Mouse (Mus musculus): ENCODE measurements around the gene Nckap5l.

The Nckap5l gene

GRCm38 (mm10) chr15:99457606-99458401, at the start of gene Nckap5l:
Gene Nckap5l, minus strand, starts transcription at chr15:99457748.
- DNase-seq, result peak; percentile 85

DNA sequence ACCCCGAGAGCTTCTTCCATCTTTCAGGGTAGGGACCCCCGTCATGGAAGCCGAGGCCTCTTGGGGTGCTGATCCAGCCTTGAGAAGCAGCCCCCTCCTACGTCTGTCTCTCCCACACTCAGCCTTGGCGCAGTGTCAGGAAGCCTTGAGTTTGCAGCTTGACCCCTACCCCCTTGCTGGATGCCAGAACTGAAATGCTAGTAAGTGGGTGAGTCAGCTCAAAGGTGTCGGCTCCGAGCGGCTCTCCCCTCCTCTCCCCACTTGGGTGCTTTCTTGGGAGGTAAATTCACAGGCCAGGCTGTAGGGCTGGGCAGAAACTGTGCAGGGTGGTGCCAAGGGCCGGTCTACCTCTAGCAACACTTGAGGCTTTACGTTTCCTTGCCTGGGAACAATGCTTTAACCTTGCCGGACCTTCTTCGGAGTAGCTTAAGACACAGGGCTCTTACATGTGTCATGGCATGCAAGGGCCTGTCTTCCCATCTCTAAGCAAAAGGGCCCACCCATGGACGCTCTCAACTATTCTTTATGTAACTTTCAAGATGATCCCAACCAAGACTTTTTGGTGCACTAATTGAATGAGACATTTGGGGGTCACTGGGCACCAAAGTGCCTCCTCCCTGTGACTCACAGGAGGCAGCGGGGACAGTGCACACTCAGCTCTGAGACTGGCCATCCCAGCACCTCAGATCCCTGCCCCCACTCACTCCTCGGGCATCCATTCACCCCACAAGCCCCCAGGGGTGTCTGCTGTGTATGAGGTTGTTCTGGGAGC, 48.0 kb upstream of the Nckap5l start:
- DNase-seq, result peak; percentile 32

- peak; percentile 18 for DNase-seq
These were observed 45.7 kb upstream of the Nckap5l start for GRCm38 (mm10) chr15:99503256-99503655.

DNA sequence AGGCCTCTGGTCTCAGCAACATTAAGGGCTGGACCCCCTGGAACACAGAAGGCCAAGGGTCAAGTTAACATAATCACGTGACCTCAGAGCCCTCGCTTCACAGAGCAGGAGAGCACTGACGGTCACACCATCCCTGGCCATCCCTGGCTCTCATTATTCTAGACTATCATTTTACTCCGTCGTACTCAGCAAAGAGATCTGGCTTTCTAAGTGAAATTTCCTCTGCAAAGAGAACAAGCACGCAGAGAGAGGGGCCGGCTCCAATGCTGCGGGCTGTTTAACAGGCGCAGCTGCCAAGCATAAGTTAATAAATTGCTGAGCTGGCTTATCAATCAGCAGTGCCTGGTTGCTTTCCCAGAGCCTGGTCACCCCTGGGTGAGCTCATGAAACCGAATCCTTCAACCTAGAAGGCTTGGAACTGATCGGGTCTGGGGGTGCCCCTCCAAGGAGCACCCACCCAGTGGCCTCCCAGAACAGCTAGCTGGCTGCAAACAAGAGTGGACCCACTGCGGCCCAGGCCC, 44.8 kb upstream of the Nckap5l start:
- DNase-seq, result peak; percentile 26

- peak; percentile 51 for DNase-seq
These were observed 44.0 kb upstream of the Nckap5l start for GRCm38 (mm10) chr15:99501292-99502260.

GRCm38 (mm10) chr15:99500320-99500719, 42.8 kb upstream of the Nckap5l start:
- DNase-seq, result peak; percentile 43

DNA sequence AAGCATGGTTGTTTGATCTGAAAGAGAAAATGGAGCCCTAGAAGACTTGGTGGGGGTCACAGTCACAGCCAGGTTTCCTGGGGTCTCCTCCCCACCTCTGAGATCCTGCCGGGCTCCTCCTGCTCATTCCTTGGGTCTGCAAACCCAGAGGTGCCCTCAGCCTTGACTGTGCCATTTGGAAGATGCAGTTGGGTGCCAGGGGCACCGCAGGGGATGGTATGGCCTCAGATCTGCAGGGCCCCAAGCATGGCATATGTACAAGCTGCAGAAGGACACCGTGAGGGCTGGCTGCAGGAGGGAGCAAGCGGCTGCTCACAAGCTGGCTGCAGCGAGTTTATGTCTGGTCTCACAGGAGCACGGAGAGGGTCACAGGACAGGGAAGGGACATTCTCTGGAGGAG, 42.2 kb upstream of the Nckap5l start:
- DNase-seq, result peak; percentile 60

DNA sequence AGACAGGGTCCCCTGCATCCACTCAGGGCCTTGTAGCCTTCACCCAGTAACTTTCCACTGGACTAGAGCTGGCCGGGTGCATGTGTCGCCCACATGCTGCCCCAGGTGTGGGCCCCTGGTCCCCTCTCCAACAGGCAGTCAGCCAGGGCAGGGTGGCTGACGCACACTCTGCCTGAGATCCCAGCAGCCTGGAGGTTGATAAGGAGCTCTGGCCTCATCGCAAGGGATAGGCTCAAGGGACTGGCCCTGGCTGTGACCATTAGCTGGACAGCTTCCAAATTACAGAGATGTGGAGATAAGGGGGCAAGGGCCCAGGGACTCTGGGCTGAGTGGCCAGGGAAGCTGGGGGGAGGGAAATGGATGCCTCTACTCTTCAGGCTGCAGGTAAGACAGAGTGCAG, 41.2 kb upstream of the Nckap5l start:
- peak; percentile 69 for DNase-seq

- DNase-seq, result no peak
These were observed 40.8 kb upstream of the Nckap5l start for GRCm38 (mm10) chr15:99498356-99498755.

DNA sequence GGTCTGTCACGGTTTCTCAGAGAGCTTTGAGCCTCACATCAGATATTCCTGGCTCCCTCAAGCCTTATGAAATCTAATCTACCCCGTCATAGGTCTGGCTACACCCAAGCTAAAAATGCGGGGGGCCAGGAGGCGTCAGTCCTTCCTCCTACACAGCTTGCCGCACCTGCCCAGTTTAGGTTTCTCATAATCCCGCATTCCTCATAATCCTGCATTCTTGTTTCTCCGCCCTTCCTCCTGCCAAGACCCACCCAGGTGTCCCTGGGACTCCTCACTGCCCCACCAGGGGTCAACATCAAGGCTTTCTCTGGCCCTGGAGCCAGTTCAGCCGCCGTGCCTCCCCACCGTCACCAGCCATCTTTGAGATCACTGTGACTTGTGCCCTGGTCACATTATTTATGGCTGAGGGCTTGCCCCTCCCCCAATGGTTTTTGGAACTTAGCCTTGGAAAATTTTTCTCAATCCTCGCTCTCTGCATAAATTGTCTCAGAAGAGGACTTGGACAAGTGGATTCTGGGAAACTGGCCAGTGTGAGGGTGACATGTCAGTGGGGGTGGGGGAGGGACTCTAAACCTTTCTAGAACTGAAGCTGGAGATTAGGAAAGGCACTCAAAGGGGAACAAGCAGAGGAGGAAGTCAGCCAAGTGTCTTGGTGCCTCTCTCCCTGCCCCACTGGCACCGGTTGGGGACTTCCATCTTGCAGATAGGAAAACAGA, 40.1 kb upstream of the Nckap5l start:
- DNase-seq, result peak; percentile 91

DNA sequence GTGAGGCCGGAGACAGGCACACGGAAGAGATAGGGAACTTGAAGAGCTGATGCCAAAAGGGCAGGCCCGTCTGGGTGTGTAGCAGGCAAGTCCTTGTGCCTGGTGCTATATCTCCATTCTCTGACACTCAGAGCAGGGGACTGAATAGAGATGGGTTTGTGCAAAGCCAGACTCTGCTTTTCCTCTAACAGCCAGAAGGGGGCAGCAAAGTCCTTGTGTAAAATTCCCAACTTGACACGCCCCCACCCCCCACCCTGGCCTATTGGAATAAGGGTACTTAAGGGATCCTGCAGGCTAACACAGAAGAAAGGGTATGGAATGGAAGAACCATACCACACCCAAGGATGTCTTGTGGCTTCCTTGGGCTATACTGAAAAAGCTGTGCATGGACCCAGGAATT, 39.5 kb upstream of the Nckap5l start:
- DNase-seq, result peak; percentile 89

- DNase-seq, result no peak
These were observed 27.2 kb upstream of the Nckap5l start for GRCm38 (mm10) chr15:99484745-99485144.

DNA sequence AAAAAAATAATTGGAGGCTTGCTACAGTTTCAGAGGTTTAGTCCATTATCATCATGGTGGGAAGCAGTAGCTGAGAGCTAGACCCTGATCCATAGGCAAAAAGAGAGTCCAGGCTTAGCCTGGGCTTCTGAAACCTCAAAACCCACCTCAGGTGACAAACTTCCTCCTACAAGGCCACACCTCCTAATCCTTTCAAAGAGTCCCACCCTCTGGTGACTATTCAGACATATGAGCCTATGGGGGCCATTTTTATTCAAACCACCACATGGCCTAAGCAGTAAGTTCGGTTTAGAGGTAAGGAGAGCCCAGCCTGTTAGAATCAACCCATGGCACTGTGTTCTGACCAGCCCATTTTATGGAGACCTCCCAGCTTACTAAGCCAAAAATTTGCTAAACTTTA, 18.3 kb upstream of the Nckap5l start:
- DNase-seq, result no peak

GRCm38 (mm10) chr15:99474576-99474926, 17.0 kb upstream of the Nckap5l start, which contains the start of gene Bcdin3d:
Gene Bcdin3d, minus strand, starts transcription at chr15:99474730.
- peak; percentile 88 for DNase-seq

GRCm38 (mm10) chr15:99473801-99474575, 16.4 kb upstream of the Nckap5l start:
- DNase-seq, result peak; percentile 53

DNA sequence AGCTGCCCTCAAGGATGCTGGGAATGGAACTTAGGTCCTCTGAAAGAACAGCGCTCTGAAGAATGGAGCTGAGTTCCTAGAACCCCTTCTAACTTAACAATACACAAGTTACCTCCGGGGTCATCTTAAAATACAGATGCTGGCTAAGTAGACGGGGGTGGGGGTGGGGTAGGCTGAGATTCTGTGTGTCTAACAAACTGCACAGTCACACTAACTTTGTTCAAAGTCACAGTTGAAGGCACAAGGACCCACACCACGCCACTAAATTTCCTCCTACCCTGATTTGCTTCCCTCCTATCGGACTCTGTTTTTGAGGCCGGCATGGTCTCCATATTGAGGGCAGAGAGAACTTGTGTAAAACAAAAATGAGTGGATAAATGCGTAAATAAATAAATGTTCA, 15.4 kb upstream of the Nckap5l start:
- no peak for DNase-seq

DNA sequence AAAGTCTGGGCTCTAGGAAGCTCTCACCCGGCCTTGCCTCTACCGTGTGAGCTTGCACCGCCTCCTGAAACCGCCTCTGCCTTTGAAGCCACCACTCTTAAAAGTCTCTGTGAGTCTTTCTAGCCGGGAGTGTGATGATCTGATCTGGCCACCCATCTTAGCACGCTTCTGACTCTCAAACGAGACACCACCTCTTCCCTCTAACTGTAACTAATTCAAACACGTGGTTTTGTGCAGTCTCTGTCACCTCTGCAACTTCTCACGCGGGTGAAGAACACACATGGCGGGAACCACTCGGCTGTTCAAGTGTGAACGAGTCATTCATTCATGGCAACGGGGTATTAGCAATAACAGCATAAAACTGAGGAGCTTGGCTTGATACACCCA, 14.1 kb upstream of the Nckap5l start:
- DNase-seq, result no peak

DNA sequence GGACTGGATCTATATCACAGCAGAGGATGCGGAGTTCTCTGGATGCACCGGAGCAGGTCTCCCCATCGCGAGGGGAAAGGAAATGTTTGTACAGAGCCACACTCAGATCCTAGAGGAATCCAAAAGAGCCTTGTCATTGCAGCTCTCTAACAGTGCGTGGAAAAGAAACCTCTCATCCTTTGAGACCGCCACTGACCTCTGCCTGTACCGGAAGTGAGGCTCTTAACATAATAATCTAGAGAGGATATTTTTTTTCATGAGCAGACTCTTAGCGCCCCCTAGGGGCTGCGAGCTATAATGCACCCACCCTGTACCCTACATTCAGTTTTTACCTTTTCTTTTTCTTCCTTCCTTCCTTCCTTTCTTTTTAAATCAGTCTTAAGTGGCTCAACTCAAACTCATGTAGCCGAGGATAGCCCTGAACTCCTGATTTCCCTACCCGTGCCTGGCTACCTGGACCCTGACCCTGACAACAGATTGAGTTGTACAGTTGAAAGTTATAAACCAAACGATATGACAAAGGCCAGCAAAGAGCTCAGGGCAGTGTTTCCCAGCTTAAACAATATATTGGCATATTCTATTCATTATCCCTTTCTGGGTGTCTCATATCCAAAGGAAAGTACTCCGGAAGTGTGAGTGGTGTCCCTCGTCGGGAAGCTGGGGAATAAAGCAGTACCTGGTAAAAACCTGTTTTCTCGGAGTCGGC, 13.6 kb upstream of the Nckap5l start:
- DNase-seq, result peak; percentile 85

DNA sequence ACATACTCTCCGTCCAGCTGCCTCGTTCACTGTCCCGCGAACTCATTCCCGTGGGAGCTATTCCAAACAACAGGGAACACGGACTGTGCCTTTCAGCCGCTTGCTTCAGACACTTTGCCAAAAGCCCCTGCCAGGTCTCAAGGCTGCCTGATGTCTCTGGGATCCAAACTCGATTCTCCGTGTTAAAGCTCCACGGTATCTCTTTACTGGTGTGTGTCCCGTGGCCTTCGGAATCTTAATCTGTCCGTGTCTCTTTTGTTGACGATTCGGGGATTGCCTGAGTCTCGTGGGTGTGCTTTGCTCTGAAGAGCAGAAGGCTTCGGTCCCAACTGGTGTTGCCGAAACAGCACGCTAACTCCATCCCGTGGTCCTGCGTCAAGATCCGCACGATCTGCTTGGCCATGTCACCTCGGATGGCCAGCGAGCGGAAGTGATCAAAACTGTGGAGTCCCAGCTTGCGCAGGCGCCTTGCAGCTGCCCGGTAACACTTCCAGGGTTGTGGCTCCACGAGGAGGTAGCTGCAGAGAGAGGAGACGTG, 12.7 kb upstream of the Nckap5l start:
- DNase-seq, result peak; percentile 78

DNA sequence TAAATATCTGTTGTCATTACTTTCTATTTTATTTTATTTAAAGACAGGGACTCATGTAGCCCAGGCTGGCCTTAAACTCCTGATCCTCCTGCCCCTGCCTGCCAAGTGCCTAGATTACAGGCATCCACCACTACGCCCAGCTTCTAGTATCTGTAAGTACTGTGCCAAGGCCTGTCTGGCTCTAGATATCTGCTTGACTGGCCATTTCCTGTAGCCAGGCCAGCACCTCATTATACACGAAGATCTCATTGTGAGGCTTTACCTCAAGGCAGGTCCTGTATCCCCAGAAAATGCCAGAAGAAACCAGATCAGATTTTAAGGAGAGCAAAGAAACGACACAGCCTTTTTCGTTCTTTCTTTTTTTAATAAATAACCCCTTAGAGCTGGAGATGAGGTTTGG, 12.2 kb upstream of the Nckap5l start:
- DNase-seq, result peak; percentile 41
